Mouse (Mus musculus) ES-Bruce4 (cell line): Measurements from ENCODE around the gene Mical2. TPM values are rescaled to one million over a fixed set of nuclear protein-coding genes. Genes with fewer than 3 reads are reported as not detected.

Experiments
- H3K27ac ChIP-seq: 2 replicates; pipeline ENCODE4 v1.5.1; 2012; ENCODE audit warnings: low read length, inconsistent platforms; ENCODE audit not compliant: insufficient read depth
- H3K27me3 ChIP-seq: 2 replicates; pipeline ENCODE4 v1.6.1; 2012; ENCODE audit warnings: mild to moderate bottlenecking, low read length, inconsistent platforms; ENCODE audit not compliant: control insufficient read depth, poor library complexity, insufficient read depth, severe bottlenecking
- H3K36me3 ChIP-seq: 2 replicates; pipeline ENCODE4 v1.6.1; 2012; ENCODE audit warnings: inconsistent platforms, mild to moderate bottlenecking, low read length, moderate library complexity; ENCODE audit not compliant: control insufficient read depth, poor library complexity, insufficient read depth, severe bottlenecking
- H3K4me1 ChIP-seq: one replicate; pipeline ENCODE4 v1.8.1; 2011; ENCODE audit warnings: low read length; ENCODE audit not compliant: control insufficient read depth, insufficient read depth
- H3K4me3 ChIP-seq: 2 replicates; pipeline ENCODE4 v1.5.1; 2011; ENCODE audit warnings: low read depth, mild to moderate bottlenecking, low read length
- H3K9ac ChIP-seq: 2 replicates; pipeline ENCODE4 v1.6.1; 2012; ENCODE audit warnings: low read depth, mild to moderate bottlenecking, inconsistent platforms; ENCODE audit not compliant: poor library complexity, severe bottlenecking
- H3K9me3 ChIP-seq: replicated peaks from 2 replicates; pipeline ENCODE4 v1.6.1; 2012; ENCODE audit warnings: mild to moderate bottlenecking, low read length, inconsistent platforms; ENCODE audit not compliant: control insufficient read depth, poor library complexity, insufficient read depth, severe bottlenecking
- CTCF ChIP-seq: IDR thresholded peaks from one replicate; pipeline ENCODE4 v1.8.1; 2011; ENCODE audit warnings: low read depth, low read length
- EP300 ChIP-seq: IDR thresholded peaks from 2 replicates; pipeline ENCODE4 v1.6.1; 2011; ENCODE audit warnings: low read depth, low read length; ENCODE audit not compliant: insufficient read depth
- POLR2A ChIP-seq: IDR thresholded peaks from one replicate; pipeline ENCODE4 v1.8.1; 2011; ENCODE audit warnings: low read length; ENCODE audit not compliant: insufficient read depth
- polyA plus RNA-seq: library from polyadenylated mRNA; stranded (reverse); fragments of >200 nt; gene quantifications from 2 replicates; pipeline ENCODE4 v1.2.4, GENCODE M21; 2011; ENCODE audit warnings: low read depth; ENCODE audit not compliant: missing spikeins, insufficient read depth, insufficient read length

The Mical2 gene
- polyA plus RNA-seq, 1 experiment: 2.4 TPM

- Histone ChIP-seq H3K36me3 (no peaks in the 10 kb centered on the region), H3K4me3 (no peak overlapping the region), H3K4me1 (no peaks in the 10 kb centered on the region), H3K9me3 (no peaks in the 10 kb centered on the region), H3K27ac (no peak overlapping the region), H3K27me3 (no peaks in the 10 kb centered on the region), H3K9ac (no peak overlapping the region)
- TF ChIP-seq EP300 (no peak), POLR2A (no peak), CTCF (no peak)
Observed at GRCm38 (mm10) chr7:112199343-112199742, 26.3 kb upstream of the Mical2 start.

- H3K27me3 ChIP-seq: no peaks in the 10 kb centered on the region
- no peaks in the 10 kb centered on the region for H3K36me3 ChIP-seq
- no peaks in the 10 kb centered on the region for H3K4me1 ChIP-seq
- no peak overlapping the region for H3K27ac ChIP-seq
- H3K4me3 ChIP-seq: no peak overlapping the region
- no peaks in the 10 kb centered on the region for H3K9me3 ChIP-seq
- TF ChIP-seq EP300: no peak
- TF ChIP-seq POLR2A: no peak
- TF ChIP-seq CTCF: no peak
- H3K9ac ChIP-seq: no peak overlapping the region
Observed at GRCm38 (mm10) chr7:112200761-112201160, 24.9 kb upstream of the Mical2 start.

DNA sequence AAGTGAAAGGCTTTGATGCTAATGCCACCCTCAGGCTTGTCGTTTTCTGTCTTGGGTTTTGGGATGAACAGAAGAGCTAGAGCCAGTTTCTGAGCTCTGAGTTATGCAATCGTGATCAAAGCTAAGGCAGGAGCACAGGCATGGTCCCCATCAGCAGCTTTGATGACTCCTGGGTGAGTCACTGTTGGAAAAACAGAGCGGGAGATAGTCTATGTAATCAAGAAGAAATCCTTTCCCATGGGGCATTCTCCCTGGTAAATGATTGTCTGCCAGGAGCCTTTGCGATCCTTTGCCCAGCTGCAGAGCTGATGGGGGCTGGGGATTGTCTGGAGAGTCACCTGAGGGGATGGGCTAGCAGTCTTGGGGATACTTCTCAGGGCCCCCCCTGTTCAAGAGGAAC lies 23.5 kb upstream of the Mical2 start:
- TF ChIP-seq CTCF: no peak
- TF ChIP-seq EP300: no peak
- TF ChIP-seq POLR2A: no peak
- Histone ChIP-seq H3K9ac (no peak overlapping the region), H3K4me3 (no peak overlapping the region), H3K27ac (no peak overlapping the region), H3K36me3 (no peaks in the 10 kb centered on the region), H3K9me3 (no peaks in the 10 kb centered on the region), H3K27me3 (no peaks in the 10 kb centered on the region), H3K4me1 (no peaks in the 10 kb centered on the region)

DNA sequence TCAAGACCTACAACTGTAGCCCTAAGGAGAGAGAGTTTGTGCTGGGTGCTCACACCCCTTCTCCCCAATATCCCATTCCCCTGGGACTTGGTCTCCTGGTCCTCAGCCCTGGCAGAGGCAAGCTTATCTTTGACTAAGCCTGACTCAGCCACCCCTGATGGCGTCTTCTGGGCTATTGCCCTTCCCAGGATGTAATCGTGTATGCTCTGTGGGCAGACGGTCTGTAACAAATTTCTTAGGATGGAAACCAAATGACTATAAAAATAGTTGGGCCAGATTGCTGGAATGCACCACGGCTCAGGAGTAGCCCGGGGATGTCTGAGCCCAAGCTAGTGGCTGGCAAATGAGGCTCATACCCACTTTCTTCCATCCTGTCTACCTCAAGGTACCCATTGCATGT lies 22.8 kb upstream of the Mical2 start:
- no peak for TF ChIP-seq CTCF
- no peak for TF ChIP-seq EP300
- no peak for TF ChIP-seq POLR2A
- Histone ChIP-seq H3K36me3 (no peaks in the 10 kb centered on the region), H3K9me3 (no peaks in the 10 kb centered on the region), H3K9ac (no peak overlapping the region), H3K4me3 (no peak overlapping the region), H3K27me3 (no peaks in the 10 kb centered on the region), H3K4me1 (no peaks in the 10 kb centered on the region), H3K27ac (no peak overlapping the region)

GRCm38 (mm10) chr7:112203937-112204336 lies 21.7 kb upstream of the Mical2 start:
- Histone ChIP-seq H3K9ac (no peak overlapping the region), H3K27ac (no peak overlapping the region), H3K9me3 (no peaks in the 10 kb centered on the region), H3K36me3 (no peaks in the 10 kb centered on the region), H3K4me1 (no peaks in the 10 kb centered on the region), H3K27me3 (no peaks in the 10 kb centered on the region), H3K4me3 (no peak overlapping the region)
- TF ChIP-seq EP300: no peak
- no peak for TF ChIP-seq CTCF
- TF ChIP-seq POLR2A: no peak

GRCm38 (mm10) chr7:112204380-112204963 lies 21.2 kb upstream of the Mical2 start:
- Histone ChIP-seq H3K4me3 (no peak overlapping the region), H3K9ac (no peak overlapping the region), H3K27ac (no peak overlapping the region)

More at GRCm38 (mm10) chr7:112204380-112204963, 21.2 kb upstream of the Mical2 start:
- Histone ChIP-seq H3K4me1 (no peaks in the 10 kb centered on the region), H3K9me3 (no peaks in the 10 kb centered on the region), H3K27me3 (no peaks in the 10 kb centered on the region), H3K36me3 (no peaks in the 10 kb centered on the region)
- TF ChIP-seq CTCF (no peak), EP300 (no peak), POLR2A (no peak)
